Mouse (Mus musculus): ENCODE data around the gene Nf2. TPM values are rescaled to one million over a fixed set of nuclear protein-coding genes. Genes with fewer than 3 reads are reported as not detected.

The Nf2 gene
- polyA plus RNA-seq, 1 experiment = 38.0 TPM

DNA sequence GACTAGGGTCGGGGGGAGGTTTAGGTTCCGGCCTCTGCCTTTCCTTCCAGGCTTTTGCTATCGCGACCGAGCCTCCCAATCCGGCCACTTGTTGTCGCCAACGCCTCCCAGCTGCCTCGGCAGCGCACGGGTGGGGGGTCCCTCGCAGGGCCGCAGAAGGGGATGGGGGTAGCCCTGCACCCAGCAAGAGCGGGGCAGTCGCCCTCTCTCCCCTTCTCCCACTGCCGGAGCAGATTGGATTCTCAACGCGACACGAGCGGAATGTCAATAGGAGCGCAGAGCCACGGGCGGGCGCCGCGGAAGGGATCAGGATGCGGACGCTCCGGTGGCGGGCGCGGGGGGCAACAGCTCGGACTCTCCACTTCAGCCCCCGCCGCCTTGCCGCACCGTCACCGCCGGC, 103.4 kb downstream of the Nf2 start:
- Histone ChIP-seq H3K4me1 (ENCODE audit: control insufficient read depth, insufficient read depth, low read length) (no peaks in the 10 kb centered on the region), H3K4me3 (replicated peaks; ENCODE audit: control insufficient read depth, low read depth, low read length) (no peak overlapping the region), H3K27ac (ENCODE audit: control insufficient read depth, insufficient read depth, low read depth, low read length, poor library complexity) (no peak overlapping the region)
- TF ChIP-seq CTCF (IDR thresholded peaks at IDR 0.05; ENCODE audit: control insufficient read depth, insufficient read depth, low read length) (no peak), POLR2A (IDR thresholded peaks at IDR 0.05; ENCODE audit: borderline replicate concordance, control insufficient read depth, low read depth, low read length) (no peak)
- WGBS = 3% methylated on average over 39 of the region's 39 CpGs

DNA sequence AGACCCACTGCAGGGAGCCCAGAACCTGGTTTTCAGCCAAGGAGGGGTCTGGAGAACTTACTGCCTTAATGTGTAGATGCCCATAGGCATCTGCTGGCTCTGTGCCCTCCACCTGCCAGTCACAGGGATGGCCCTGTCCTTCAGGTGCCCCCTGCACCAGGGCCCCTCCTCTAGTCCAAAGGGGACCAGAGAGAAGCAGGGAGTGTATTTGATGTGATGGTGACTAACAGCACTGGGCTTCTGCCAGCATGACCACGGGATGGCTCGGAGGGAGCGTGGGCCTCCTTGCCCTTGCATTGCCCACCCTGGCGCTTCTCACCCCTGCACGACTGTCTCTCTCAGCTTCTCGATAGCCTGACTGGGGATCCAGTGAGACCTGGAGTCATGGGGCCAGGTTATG, 104.6 kb downstream of the Nf2 start:
- Histone ChIP-seq H3K27ac (ENCODE audit: control insufficient read depth, insufficient read depth, low read depth, low read length, poor library complexity) (no peak overlapping the region), H3K4me1 (ENCODE audit: control insufficient read depth, insufficient read depth, low read length) (no peaks in the 10 kb centered on the region), H3K4me3 (replicated peaks; ENCODE audit: control insufficient read depth, low read depth, low read length) (no peak overlapping the region)
- 34% methylated on average over 6 of the region's 6 CpGs for WGBS
- TF ChIP-seq POLR2A (IDR thresholded peaks at IDR 0.05; ENCODE audit: borderline replicate concordance, control insufficient read depth, low read depth, low read length) = no peak
- no peak for TF ChIP-seq CTCF (IDR thresholded peaks at IDR 0.05; ENCODE audit: control insufficient read depth, insufficient read depth, low read length)

DNA sequence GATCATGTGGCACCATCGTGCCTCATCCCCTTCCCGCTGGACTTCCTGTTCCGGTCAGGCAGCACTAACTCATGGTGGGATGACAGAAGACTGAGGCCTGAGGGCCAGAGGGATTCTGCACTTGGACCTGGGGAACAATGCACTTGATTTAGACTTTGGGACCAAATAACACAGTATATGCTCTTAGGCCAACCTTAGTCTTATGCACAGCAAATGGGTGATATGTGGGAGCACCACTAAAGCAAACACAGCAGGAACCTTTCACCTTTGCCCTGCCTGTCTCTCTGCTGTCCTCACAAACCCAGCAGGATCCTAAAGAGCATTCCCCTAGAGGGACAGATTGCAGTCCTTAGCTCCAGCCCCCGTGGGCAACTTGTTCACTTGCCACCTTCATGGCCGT, 108.6 kb downstream of the Nf2 start:
- Histone ChIP-seq H3K4me3 (replicated peaks; ENCODE audit: control insufficient read depth, low read depth, low read length) (no peak overlapping the region), H3K4me1 (ENCODE audit: control insufficient read depth, insufficient read depth, low read length) (no peaks in the 10 kb centered on the region), H3K27ac (ENCODE audit: control insufficient read depth, insufficient read depth, low read depth, low read length, poor library complexity) (no peak overlapping the region)
- no peak for TF ChIP-seq POLR2A (IDR thresholded peaks at IDR 0.05; ENCODE audit: borderline replicate concordance, control insufficient read depth, low read depth, low read length)
- no peak for TF ChIP-seq CTCF (IDR thresholded peaks at IDR 0.05; ENCODE audit: control insufficient read depth, insufficient read depth, low read length)
- 49% methylated on average over 5 of the region's 5 CpGs for WGBS

DNA sequence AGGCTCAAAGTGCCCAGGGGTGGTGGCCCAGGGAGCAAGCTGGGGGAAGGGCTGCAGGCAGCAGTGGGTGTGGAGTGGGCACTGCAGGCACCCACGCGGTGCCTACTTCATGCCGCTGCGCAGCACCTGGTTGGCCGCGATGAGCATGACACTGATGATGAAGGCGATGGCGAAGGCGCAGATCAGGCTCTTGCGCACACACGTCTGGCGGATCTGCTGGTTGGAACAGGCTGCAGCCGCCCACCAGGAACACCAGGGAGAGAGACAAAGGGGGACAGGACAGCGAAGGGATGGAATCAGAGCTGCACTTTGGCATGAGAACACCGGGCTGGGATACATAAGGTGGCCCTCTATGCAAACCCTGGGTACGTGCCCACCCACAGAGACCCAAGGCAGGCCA, 110.6 kb downstream of the Nf2 start:
- Histone ChIP-seq H3K27ac (ENCODE audit: control insufficient read depth, insufficient read depth, low read depth, low read length, poor library complexity) (no peak overlapping the region), H3K4me1 (ENCODE audit: control insufficient read depth, insufficient read depth, low read length) (no peaks in the 10 kb centered on the region), H3K4me3 (replicated peaks; ENCODE audit: control insufficient read depth, low read depth, low read length) (no peak overlapping the region)
- TF ChIP-seq CTCF (IDR thresholded peaks at IDR 0.05; ENCODE audit: control insufficient read depth, insufficient read depth, low read length) (no peak), POLR2A (IDR thresholded peaks at IDR 0.05; ENCODE audit: borderline replicate concordance, control insufficient read depth, low read depth, low read length) (no peak)
- 95% methylated on average over 16 of the region's 16 CpGs for WGBS

DNA sequence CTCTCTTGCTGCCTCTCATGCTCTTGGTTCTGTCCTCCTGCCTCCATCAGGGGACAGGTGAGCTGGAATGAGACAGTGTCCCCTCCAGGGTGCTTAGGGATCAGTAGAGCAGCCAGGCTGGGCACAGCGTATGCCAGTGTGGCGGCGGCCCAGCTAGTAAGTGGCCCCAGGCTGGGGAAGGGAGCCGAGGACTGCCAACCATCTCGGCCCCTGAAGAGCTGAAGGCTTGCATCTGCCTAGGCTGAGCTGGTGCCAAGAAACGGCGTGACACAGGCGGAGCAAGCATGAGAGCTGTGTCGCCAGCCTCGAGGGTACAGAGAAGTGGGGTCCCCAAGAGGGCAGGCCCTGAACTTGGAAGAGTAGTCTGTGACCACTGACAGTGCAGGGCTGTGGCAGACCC, 111.7 kb downstream of the Nf2 start:
- TF ChIP-seq POLR2A (IDR thresholded peaks at IDR 0.05; ENCODE audit: borderline replicate concordance, control insufficient read depth, low read depth, low read length) (no peak), CTCF (IDR thresholded peaks at IDR 0.05; ENCODE audit: control insufficient read depth, insufficient read depth, low read length) (no peak)
- Histone ChIP-seq H3K4me1 (ENCODE audit: control insufficient read depth, insufficient read depth, low read length) (no peaks in the 10 kb centered on the region), H3K4me3 (replicated peaks; ENCODE audit: control insufficient read depth, low read depth, low read length) (no peak overlapping the region), H3K27ac (ENCODE audit: control insufficient read depth, insufficient read depth, low read depth, low read length, poor library complexity) (no peak overlapping the region)
- WGBS = 88% methylated on average over 10 of the region's 10 CpGs

DNA sequence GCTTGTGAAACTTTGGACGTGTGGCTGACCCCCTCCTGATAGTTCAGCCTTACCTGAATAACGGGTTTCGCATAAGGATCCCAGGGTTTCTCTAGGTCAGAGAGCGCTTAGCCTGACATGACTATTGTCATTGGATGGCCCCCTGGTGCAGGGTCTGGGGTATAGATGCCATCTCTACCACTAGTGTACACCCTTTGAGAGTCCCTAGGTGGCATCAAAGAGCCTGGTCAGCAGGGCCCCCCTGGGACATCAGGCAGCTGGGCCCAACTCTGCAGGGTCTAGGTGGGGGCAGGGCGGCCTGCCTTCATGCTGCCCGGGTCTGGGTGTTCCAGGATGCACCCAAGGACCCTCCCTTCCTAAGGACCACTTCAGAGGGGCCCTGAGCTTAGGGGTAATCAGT, 113.0 kb downstream of the Nf2 start:
- TF ChIP-seq POLR2A (IDR thresholded peaks at IDR 0.05; ENCODE audit: borderline replicate concordance, control insufficient read depth, low read depth, low read length) = no peak
- no peak for TF ChIP-seq CTCF (IDR thresholded peaks at IDR 0.05; ENCODE audit: control insufficient read depth, insufficient read depth, low read length)
- 82% methylated on average over 6 of the region's 6 CpGs for WGBS
- Histone ChIP-seq H3K27ac (ENCODE audit: control insufficient read depth, insufficient read depth, low read depth, low read length, poor library complexity) (no peak overlapping the region), H3K4me3 (replicated peaks; ENCODE audit: control insufficient read depth, low read depth, low read length) (no peak overlapping the region), H3K4me1 (ENCODE audit: control insufficient read depth, insufficient read depth, low read length) (no peaks in the 10 kb centered on the region)

DNA sequence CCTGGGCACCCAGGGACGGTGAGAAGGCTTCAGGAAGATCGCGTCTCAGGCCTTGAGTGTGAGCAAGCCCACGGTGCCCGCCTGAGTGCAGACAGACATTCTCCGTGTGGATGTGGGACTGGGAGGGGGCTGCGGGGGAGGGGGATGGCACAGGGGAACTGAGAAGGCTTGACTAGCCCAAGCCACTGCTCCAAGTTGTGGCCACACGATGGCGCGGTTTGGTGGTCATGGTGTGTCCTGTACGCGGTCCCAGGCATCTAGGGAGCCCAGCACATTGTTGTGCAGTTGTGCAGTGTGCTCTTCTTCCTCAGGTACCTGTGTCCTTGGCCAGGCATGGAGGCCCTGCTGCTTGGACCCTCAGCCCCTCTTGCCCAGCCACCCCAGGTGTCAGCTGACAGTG, 115.2 kb downstream of the Nf2 start:
- no peak overlapping the region for H3K27ac ChIP-seq (ENCODE audit: control insufficient read depth, insufficient read depth, low read depth, low read length, poor library complexity)
- no peaks in the 10 kb centered on the region for H3K4me1 ChIP-seq (ENCODE audit: control insufficient read depth, insufficient read depth, low read length)
- no peak for TF ChIP-seq POLR2A (IDR thresholded peaks at IDR 0.05; ENCODE audit: borderline replicate concordance, control insufficient read depth, low read depth, low read length)
- TF ChIP-seq CTCF (IDR thresholded peaks at IDR 0.05; ENCODE audit: control insufficient read depth, insufficient read depth, low read length) = no peak
- WGBS = 86% methylated on average over 12 of the region's 12 CpGs
- no peak overlapping the region for H3K4me3 ChIP-seq (replicated peaks; ENCODE audit: control insufficient read depth, low read depth, low read length)

DNA sequence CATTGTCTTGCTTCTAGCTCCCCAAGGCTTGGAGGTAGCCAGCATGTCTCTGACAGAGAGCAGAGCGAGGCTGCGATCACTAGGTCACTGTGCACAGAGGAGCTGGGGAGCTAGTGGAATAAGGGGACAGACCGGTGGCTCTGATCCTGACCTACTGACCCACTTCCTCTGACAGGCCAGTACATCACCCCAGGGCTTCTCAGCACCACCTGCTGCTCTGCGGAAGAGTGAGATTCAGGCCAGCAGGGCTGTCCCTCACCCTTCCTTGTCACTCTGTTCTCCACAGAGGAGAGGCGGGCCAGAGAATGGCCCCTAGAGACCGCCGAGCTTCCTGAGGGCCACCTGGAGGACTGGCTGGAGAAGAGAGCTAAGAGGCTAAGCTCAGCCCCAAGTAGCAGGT, 117.6 kb downstream of the Nf2 start:
- WGBS = 89% methylated on average over 7 of the region's 7 CpGs
- no peaks in the 10 kb centered on the region for H3K4me1 ChIP-seq (ENCODE audit: control insufficient read depth, insufficient read depth, low read length)

DNA sequence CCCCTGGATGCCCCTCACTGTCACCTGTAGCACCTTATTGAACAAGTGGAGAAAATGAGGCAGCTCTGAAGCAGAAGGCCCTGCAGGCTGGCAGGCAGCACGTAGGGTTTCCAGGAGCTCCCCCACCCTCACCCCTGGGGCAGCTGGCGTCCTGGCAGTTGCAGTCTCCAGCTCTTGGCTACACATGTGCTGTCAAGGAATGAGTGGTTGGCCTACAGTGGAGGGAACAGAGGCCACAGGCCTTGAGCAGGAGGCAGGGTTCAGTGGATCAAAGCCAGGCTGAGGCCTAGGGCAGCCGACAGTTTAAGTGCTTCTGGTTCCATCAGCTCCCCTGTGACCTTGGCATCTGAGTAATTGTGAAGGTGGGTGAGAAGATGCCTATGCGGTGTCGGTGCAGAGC, 118.4 kb downstream of the Nf2 start:
- no peaks in the 10 kb centered on the region for H3K4me1 ChIP-seq (ENCODE audit: control insufficient read depth, insufficient read depth, low read length)
- no peak for TF ChIP-seq CTCF (IDR thresholded peaks at IDR 0.05; ENCODE audit: control insufficient read depth, insufficient read depth, low read length)
- no peak for TF ChIP-seq POLR2A (IDR thresholded peaks at IDR 0.05; ENCODE audit: borderline replicate concordance, control insufficient read depth, low read depth, low read length)
- no peak overlapping the region for H3K27ac ChIP-seq (ENCODE audit: control insufficient read depth, insufficient read depth, low read depth, low read length, poor library complexity)
- WGBS = 87% methylated on average over 5 of the region's 5 CpGs
- H3K4me3 ChIP-seq (replicated peaks; ENCODE audit: control insufficient read depth, low read depth, low read length) = no peak overlapping the region

More for the DNA sequence above, 117.6 kb downstream of the Nf2 start:
- Histone ChIP-seq H3K27ac (ENCODE audit: control insufficient read depth, insufficient read depth, low read depth, low read length, poor library complexity) (no peak overlapping the region), H3K4me3 (replicated peaks; ENCODE audit: control insufficient read depth, low read depth, low read length) (no peak overlapping the region)
- TF ChIP-seq POLR2A (IDR thresholded peaks at IDR 0.05; ENCODE audit: borderline replicate concordance, control insufficient read depth, low read depth, low read length) (no peak), CTCF (IDR thresholded peaks at IDR 0.05; ENCODE audit: control insufficient read depth, insufficient read depth, low read length) (no peak)
